Mouse (Mus musculus) left cerebral cortex, postnatal 25 days (tissue): ENCODE results near the gene Hoxa9. TPM values are rescaled to one million over a fixed set of nuclear protein-coding genes. Genes with fewer than 3 reads are reported as not detected.

ENCODE experiments used
- DNase-seq, 2 experiments: peaks; one replicate each; pipeline ENCODE4 v3.0.0; 2022; ENCODE audit warnings: low spot score in 2 of 2, mixed read lengths in 1 of 2
- intact Hi-C: fragments of 180-260 bp; cut with DNase I; formaldehyde crosslinking; loops from one replicate; pipeline ENCODE4 v1.15.1; 2025
- total RNA-seq, 2 experiments: library from RNA; stranded (reverse); gene quantifications; 2 replicates each; pipeline ENCODE4 v1.2.3; 2021

The Hoxa9 gene
- total RNA-seq, 2 experiments from 2014 or later: not detected

DNA sequence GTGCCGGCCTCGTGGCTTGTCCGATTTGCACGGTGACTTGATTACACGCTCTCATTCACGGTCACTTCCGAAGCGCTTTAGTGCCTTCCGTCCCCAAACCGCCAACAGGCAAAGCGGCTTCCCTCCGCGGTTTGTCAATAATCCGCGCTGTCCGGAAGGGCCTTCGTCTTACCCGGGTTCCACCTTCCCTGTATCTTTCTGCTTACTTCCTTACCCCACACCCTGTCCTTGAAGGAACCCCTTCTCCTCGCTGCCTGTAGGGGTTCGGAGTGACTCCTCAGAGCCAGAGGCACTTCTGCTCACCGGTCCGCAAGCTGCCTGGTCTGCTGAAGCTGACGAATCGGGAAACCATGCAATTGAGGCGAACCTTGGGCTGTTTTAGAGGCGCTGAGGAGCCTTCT lies 15.5 kb upstream of the Hoxa9 start:
- intact Hi-C loops: no loop called here
- no peak for DNase-seq

GRCm38 (mm10) chr6:52245757-52246142 lies 14.9 kb upstream of the Hoxa9 start, which contains the start of gene Hoxa11:
TSS of gene Hoxa11 (minus strand) at chr6:52245810.
- intact Hi-C loops: no loop called here

GRCm38 (mm10) chr6:52245040-52245756 lies 14.3 kb upstream of the Hoxa9 start:
- no peak for DNase-seq
- intact Hi-C loops: no loop called here

More at GRCm38 (mm10) chr6:52245757-52246142, 14.9 kb upstream of the Hoxa9 start, which contains the start of gene Hoxa11:
- DNase-seq: no peak

DNA sequence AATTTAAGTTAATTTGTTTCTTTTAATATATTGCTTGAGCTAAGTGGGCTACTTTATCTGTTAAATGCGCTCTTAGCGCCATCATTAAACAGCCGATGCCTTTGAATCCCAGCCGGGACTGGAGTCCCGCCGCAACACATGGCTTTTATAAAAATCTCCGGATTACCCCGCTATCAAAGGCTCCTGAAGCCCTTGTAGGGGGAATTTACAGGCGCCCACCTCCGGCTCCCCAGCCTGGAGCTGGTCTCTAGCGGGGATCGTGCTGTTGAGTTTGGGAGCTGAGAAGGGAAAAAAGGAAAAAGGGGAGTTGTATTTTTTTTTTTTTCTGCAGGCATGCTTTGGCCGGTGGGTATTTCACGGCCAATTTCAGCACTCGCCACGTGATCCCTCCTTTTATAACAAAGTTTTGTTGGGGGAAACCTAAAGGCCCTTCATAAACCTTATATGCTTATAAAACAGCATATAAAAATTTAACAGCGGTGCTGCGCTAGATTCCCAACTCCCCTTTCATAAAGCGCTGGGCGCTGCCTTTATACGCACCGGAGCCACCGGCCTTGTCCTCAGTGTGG lies 13.7 kb upstream of the Hoxa9 start:
- DNase-seq: no peak
- intact Hi-C loops: no loop called here

DNA sequence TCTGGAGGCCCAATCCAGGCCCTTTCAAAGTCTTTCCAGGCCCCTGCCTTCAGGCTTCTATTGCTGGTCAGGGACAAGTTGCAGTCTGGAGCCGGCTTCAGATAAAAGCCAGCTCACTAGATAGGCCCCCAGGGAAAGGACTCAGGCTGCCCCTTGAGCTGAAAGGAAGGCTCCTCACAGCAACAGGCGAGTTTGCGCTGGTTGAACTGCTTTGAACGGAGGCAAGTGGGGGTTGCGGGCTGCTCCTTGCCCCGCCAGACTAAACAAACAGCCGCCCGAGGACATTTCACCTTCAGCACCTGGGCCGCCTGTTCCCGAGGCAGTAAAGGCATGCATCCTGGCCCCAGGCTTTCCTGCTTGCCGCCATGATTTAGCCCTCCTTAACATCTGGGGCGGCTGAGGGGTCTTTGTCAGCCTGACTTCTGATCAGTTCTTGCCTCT lies 12.8 kb upstream of the Hoxa9 start:
- no peak for DNase-seq
- intact Hi-C loops: no loop called here

DNA sequence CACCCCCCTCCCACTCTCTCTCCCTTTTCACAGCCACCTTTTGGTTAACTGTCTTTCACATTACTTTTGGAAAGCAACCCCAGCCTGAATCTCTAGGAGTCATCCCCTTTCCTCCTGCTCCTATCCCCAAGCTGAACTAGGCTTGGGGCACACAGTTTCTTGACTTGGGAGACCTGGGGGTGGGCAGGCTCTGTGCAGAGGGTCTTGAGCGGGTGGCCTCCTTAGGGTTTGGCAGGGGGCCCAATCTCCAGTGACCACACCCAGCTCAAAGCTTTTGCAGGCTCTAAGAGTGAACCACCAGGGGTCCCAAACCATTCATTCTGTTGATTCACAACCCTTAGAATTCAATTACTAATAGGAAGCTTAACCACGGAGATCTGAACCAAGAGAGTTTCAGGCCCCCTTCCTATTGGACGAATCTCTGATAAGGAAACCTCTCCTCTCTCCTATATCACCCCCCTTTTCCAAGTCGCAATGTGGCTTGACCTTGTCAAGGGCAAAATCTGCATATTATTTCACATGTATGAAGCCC lies 12.0 kb upstream of the Hoxa9 start:
- intact Hi-C loops: no loop called here
- DNase-seq: no peak

GRCm38 (mm10) chr6:52241001-52241621 lies 10.2 kb upstream of the Hoxa9 start:
- intact Hi-C loops: no loop called here
- no peak for DNase-seq

GRCm38 (mm10) chr6:52240389-52241000 lies 9.6 kb upstream of the Hoxa9 start, which contains the start of gene Hoxa10:
TSS of gene Hoxa10 (minus strand) at chr6:52240854.
- no peak for DNase-seq
- intact Hi-C loops: no loop called here

DNA sequence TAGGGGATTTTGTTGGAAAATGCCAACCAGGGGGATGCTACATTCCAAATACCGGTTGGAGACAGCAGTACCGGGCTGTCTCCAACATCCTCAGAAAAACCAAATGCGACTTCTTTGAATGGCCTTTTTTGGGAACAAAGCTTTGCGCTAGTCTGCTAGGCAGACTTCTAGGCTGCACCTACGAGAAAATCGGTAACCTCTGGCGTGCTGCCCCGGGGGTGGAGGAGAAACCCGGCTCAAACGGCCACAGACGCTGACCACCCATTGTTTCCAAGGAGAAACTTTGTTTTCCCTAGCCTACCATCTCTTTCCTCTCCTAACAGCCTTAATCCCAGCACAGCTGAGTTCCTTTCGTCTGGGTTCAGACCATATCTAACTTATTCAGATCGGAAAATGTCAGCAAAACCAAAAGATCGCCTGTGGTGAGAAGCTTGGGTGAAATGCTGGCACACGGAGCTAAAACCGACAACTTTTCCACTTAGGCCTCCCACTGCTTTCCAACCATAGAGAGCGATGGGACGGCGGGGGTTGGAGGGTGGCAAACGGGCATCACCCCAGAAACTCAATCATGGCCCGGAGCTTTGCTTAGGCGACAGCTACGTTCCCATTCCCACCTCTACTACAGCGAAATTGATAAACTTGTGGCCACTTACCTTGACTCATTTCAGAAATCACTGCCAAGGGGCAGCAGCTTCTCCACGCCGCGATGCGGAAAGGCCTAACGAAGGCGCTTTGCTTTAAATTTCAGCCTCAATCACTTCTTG lies 8.9 kb upstream of the Hoxa9 start:
- DNase-seq: no peak
- intact Hi-C loops: no loop called here

GRCm38 (mm10) chr6:52238976-52239375 lies 8.1 kb upstream of the Hoxa9 start:
- intact Hi-C loops: no loop called here
- no peak for DNase-seq

DNA sequence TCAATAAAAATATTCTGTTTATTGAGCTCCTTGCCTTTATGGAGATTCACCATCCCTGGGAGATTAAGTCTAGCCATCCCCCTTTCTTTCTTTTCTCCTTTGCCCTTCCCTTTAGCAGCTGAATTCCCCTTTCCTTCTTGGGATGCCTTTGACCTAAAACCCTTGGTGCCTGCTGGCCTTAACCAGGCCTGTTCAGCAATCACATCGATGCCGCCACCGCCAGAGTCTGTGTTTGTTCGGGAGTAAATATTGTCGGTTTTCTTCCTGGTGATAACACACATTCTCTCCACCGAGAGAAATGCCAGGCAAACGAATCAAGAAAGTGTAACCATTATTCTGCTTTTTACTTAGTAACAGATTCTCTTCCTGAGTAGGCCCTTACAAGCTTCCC lies 7.3 kb upstream of the Hoxa9 start:
- DNase-seq: no peak
- intact Hi-C loops: no loop called here

DNA sequence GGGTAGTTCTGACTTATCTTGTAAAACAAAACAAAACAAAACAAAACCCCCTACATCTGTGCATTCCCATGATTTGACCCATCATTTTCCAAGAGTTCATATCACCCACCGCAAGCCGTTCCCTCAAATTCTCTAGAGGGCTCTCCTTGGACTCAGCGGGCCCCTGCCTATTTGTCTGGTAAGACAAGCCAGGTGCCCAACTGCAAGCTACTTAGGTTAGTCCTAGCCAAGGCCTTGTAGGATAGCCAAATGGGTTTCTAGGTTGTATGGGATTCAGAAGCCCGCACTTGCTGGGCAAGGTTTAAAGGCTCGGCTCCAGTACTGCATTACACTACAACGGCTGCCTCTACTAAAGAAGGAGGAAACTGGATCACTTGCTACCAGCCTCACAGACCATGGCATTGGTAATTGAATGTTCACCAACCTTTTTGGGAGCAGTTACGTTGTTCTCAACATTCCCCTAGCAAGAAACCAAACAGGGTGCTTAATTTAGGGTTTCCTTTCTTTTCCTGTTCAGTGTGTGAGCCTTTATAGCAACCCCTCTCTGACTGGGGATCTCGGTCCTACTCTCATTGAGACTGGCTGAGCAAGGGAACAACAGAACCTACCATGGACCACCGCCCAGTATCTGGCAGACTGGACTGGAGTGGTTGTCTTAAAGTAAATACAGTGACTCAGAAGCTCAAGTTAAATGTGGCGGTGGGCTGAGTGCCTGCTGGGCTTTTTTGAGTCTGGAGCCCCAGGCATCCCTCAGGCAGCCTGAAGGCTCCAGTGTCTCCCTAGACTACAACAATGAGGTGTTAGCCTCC lies 6.7 kb upstream of the Hoxa9 start:
- no peak for DNase-seq
- intact Hi-C loops: no loop called here

- intact Hi-C loops: no loop called here
- no peak for DNase-seq
These were observed 5.9 kb upstream of the Hoxa9 start for GRCm38 (mm10) chr6:52236806-52237205.

- intact Hi-C loops: no loop called here
- no peak for DNase-seq
These were observed 5.0 kb upstream of the Hoxa9 start for GRCm38 (mm10) chr6:52235866-52236265.

- intact Hi-C loops: no loop called here
- DNase-seq: no peak
These were observed 4.4 kb upstream of the Hoxa9 start for GRCm38 (mm10) chr6:52235267-52235666.

- intact Hi-C loops: no loop called here
These were observed 3.7 kb upstream of the Hoxa9 start for GRCm38 (mm10) chr6:52234428-52235140.

DNA sequence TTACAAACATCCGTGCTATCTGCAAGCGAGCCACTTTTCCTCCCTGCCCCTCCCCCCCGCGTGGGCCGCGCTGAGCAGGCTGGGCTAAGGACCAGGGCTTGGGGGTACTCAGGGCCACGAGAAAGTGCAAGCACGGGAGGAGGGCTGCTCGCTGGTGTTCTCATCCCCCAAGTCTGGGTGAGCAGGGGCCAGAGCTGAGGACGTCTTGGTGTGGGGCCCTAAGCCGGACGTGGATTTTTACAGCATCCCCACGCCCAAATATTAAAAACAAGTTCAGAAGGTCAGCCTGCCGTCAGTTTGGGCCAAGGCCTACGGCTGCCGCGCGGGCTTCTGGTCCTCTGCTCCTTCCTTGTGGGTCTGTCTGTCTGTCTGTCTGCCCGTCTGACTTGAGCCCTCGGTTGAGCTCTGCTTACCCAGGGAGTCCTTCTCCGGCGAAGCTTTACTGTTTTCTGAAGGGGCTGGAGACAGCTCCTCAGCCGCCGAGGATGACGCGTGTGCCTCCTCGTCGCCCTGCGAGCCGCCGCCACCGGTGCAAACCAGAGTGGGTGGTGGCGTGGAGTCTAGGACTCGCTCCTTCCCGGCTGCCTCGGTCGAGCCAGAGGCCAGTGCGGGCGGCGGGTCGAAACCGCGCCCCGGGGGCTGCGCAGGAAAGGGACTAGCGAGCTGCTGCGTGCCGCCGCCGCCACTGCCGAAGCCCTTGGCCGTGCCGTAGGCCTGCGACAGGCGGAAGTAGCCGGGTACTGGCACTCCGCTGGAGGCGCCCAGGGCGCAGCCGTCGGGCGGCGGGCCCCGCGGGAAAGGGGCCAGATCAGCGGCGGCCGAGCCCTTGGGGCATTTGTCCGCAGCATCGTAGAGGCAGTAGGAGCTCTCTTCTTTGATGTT lies 2.9 kb upstream of the Hoxa9 start:
- DNase-seq: no peak
- intact Hi-C loops: no loop called here

More at GRCm38 (mm10) chr6:52234428-52235140, 3.7 kb upstream of the Hoxa9 start:
- no peak for DNase-seq
